Mouse (Mus musculus) lung, embryonic 15.5 days (tissue): ENCODE measurements at regions not wholly inside any gene's neighbourhood (a gene's known extent, or its start where the extent isn't known, plus 50 kb on each side); places are given as distances from the start of the nearest gene placed in this dataset.

Experiments
- ATAC-seq: fragments of 200-750 bp; cut with Nextera tagmentation; 2 replicates; pipeline ENCODE4 v1.8.0; 2017; ENCODE audit warnings: moderate number of reproducible peaks, borderline replicate concordance; ENCODE audit not compliant: low FRiP score, low TSS enrichment; ENCODE audit errors: extremely low read depth
- H3K27ac ChIP-seq: fragments of 300-500 bp; sonication (generic); 2 replicates; pipeline ENCODE4 v1.5.1; 2015; ENCODE audit warnings: moderate library complexity, mild to moderate bottlenecking, inconsistent platforms
- H3K27me3 ChIP-seq: fragments of 300-500 bp; sonication (generic); 2 replicates; pipeline ENCODE4 v1.6.1; 2015; ENCODE audit warnings: inconsistent platforms
- H3K36me3 ChIP-seq: fragments of 300-500 bp; sonication (generic); 2 replicates; pipeline ENCODE4 v1.6.1; 2015; ENCODE audit warnings: inconsistent platforms
- H3K4me1 ChIP-seq: fragments of 300-500 bp; sonication (generic); 2 replicates; pipeline ENCODE4 v1.6.1; 2015; ENCODE audit warnings: inconsistent platforms
- H3K4me2 ChIP-seq: fragments of 300-500 bp; sonication (generic); 2 replicates; pipeline ENCODE4 v1.6.1; 2015; ENCODE audit warnings: inconsistent platforms, mild to moderate bottlenecking, moderate library complexity
- H3K4me3 ChIP-seq: fragments of 300-500 bp; sonication (generic); 2 replicates; pipeline ENCODE4 v1.5.1; 2015; ENCODE audit warnings: mild to moderate bottlenecking, inconsistent platforms
- H3K9ac ChIP-seq: fragments of 300-500 bp; sonication (generic); 2 replicates; pipeline ENCODE4 v1.6.1; 2015; ENCODE audit warnings: inconsistent platforms
- H3K9me3 ChIP-seq: fragments of 300-500 bp; sonication (generic); 2 replicates; pipeline ENCODE4 v1.6.1; 2016; ENCODE audit warnings: inconsistent platforms
- WGBS: fragments of 180-500 bp; shearing (Covaris S2); methylation state at CpG from one replicate; pipeline ENCODE4 v1.1.7; 2015; 5-methylcytosine and 5-hydroxymethylcytosine counted together

- Histone ChIP-seq H3K27ac (no peak overlapping the region), H3K4me3 (no peak overlapping the region), H3K36me3 (no peaks in the 10 kb centered on the region), H3K9ac (no peak overlapping the region), H3K4me2 (no peak overlapping the region), H3K27me3 (no peaks in the 10 kb centered on the region), H3K9me3 (no peaks in the 10 kb centered on the region), H3K4me1 (no peaks in the 10 kb centered on the region)
- 85% methylated on average over 9 of the region's 9 CpGs for whole genome bisulfite sequencing
- no peak for ATAC-seq
These were observed 231.1 kb upstream of the Emcn start for GRCm38 (mm10) chr3:137109786-137110185.

GRCm38 (mm10) chr3:137110485-137110884, 230.4 kb upstream of the Emcn start:
- WGBS = 62% methylated on average over 4 of the region's 4 CpGs
- Histone ChIP-seq H3K36me3 (no peaks in the 10 kb centered on the region), H3K27ac (no peak overlapping the region), H3K27me3 (no peaks in the 10 kb centered on the region), H3K4me2 (no peak overlapping the region), H3K4me1 (no peaks in the 10 kb centered on the region), H3K9me3 (no peaks in the 10 kb centered on the region), H3K9ac (no peak overlapping the region), H3K4me3 (no peak overlapping the region)
- no peak for ATAC-seq

- WGBS = 84% methylated on average over 4 of the region's 4 CpGs
- ATAC-seq = no peak
- Histone ChIP-seq H3K4me3 (no peak overlapping the region), H3K27ac (no peak overlapping the region), H3K9me3 (no peaks in the 10 kb centered on the region), H3K36me3 (no peaks in the 10 kb centered on the region), H3K27me3 (no peaks in the 10 kb centered on the region), H3K4me2 (no peak overlapping the region), H3K4me1 (no peaks in the 10 kb centered on the region), H3K9ac (no peak overlapping the region)
These were observed 210.9 kb upstream of the Emcn start for GRCm38 (mm10) chr3:137129967-137130366.

- no peak overlapping the region for H3K4me2 ChIP-seq
- no peaks in the 10 kb centered on the region for H3K9me3 ChIP-seq
- no peak overlapping the region for H3K27ac ChIP-seq
- H3K4me1 ChIP-seq = no peaks in the 10 kb centered on the region
- no peak for ATAC-seq
- 38% methylated on average over 3 of the region's 3 CpGs for WGBS
- H3K36me3 ChIP-seq = no peaks in the 10 kb centered on the region
- no peaks in the 10 kb centered on the region for H3K27me3 ChIP-seq
- no peak overlapping the region for H3K9ac ChIP-seq
- no peak overlapping the region for H3K4me3 ChIP-seq
These were observed 198.8 kb upstream of the Emcn start for GRCm38 (mm10) chr3:137142041-137142440.

- Histone ChIP-seq H3K36me3 (no peaks in the 10 kb centered on the region), H3K27ac (no peak overlapping the region), H3K4me1 (no peaks in the 10 kb centered on the region), H3K4me2 (no peak overlapping the region), H3K4me3 (no peak overlapping the region), H3K9me3 (no peaks in the 10 kb centered on the region), H3K9ac (no peak overlapping the region), H3K27me3 (no peaks in the 10 kb centered on the region)
- ATAC-seq = no peak
These were observed 194.8 kb upstream of the Emcn start for GRCm38 (mm10) chr3:137146062-137146461.

- H3K9ac ChIP-seq = no peak overlapping the region
- no peaks in the 10 kb centered on the region for H3K4me1 ChIP-seq
- no peaks in the 10 kb centered on the region for H3K27me3 ChIP-seq
- ATAC-seq = no peak
- no peak overlapping the region for H3K4me3 ChIP-seq
- 78% methylated on average over 5 of the region's 5 CpGs for WGBS
- no peak overlapping the region for H3K27ac ChIP-seq
- H3K4me2 ChIP-seq = no peak overlapping the region
- no peaks in the 10 kb centered on the region for H3K36me3 ChIP-seq
- no peaks in the 10 kb centered on the region for H3K9me3 ChIP-seq
These were observed 193.5 kb upstream of the Emcn start for GRCm38 (mm10) chr3:137147405-137147804.

- H3K4me3 ChIP-seq = no peak overlapping the region
These were observed 190.4 kb upstream of the Emcn start for GRCm38 (mm10) chr3:137150414-137151010.

GRCm38 (mm10) chr3:137151431-137151830, 189.4 kb upstream of the Emcn start:
- H3K27me3 ChIP-seq = no peaks in the 10 kb centered on the region
- H3K36me3 ChIP-seq = no peaks in the 10 kb centered on the region
- no peak overlapping the region for H3K9ac ChIP-seq
- H3K27ac ChIP-seq = no peak overlapping the region
- WGBS = 81% methylated on average over 1 of the region's 1 CpGs
- no peaks in the 10 kb centered on the region for H3K9me3 ChIP-seq
- no peak for ATAC-seq
- H3K4me2 ChIP-seq = no peak overlapping the region
- H3K4me3 ChIP-seq = no peak overlapping the region
- H3K4me1 ChIP-seq = 0 out of 2 replicates have a peak, but pooled peaks cover 4% of the 10 kb centered on the region

More at GRCm38 (mm10) chr3:137150414-137151010, 190.4 kb upstream of the Emcn start:
- Histone ChIP-seq H3K9ac (no peak overlapping the region), H3K27me3 (no peaks in the 10 kb centered on the region), H3K4me2 (no peak overlapping the region), H3K9me3 (no peaks in the 10 kb centered on the region), H3K36me3 (no peaks in the 10 kb centered on the region), H3K27ac (no peak overlapping the region), H3K4me1 (no peaks in the 10 kb centered on the region)
- peak; percentile 72 for ATAC-seq
- WGBS = 50% methylated on average over 14 of the region's 14 CpGs

GRCm38 (mm10) chr3:137153234-137153633, 187.6 kb upstream of the Emcn start:
- ATAC-seq = no peak
- 63% methylated on average over 6 of the region's 6 CpGs for WGBS

GRCm38 (mm10) chr3:137154200-137155042, 186.4 kb upstream of the Emcn start:
- H3K4me3 ChIP-seq = no peak overlapping the region
- 0 out of 2 replicates have a peak, but pooled peaks cover 6% of the 10 kb centered on the region for H3K4me1 ChIP-seq
- no peaks in the 10 kb centered on the region for H3K36me3 ChIP-seq
- no peak overlapping the region for H3K4me2 ChIP-seq
- H3K27me3 ChIP-seq = no peaks in the 10 kb centered on the region
- WGBS = 67% methylated on average over 9 of the region's 9 CpGs
- no peaks in the 10 kb centered on the region for H3K9me3 ChIP-seq
- H3K9ac ChIP-seq = no peak overlapping the region
- no peak overlapping the region for H3K27ac ChIP-seq
- no peak for ATAC-seq

More at GRCm38 (mm10) chr3:137153234-137153633, 187.6 kb upstream of the Emcn start:
- Histone ChIP-seq H3K27ac (peak overlapping the region; percentile 53), H3K9me3 (no peaks in the 10 kb centered on the region), H3K4me2 (no peak overlapping the region), H3K9ac (no peak overlapping the region), H3K27me3 (no peaks in the 10 kb centered on the region), H3K36me3 (no peaks in the 10 kb centered on the region), H3K4me3 (no peak overlapping the region), H3K4me1 (0 out of 2 replicates have a peak, but pooled peaks cover 6% of the 10 kb centered on the region)

- H3K9ac ChIP-seq = no peak overlapping the region
- H3K36me3 ChIP-seq = no peaks in the 10 kb centered on the region
- 0 out of 2 replicates have a peak, but pooled peaks cover 6% of the 10 kb centered on the region for H3K4me1 ChIP-seq
- H3K4me2 ChIP-seq = no peak overlapping the region
- no peak overlapping the region for H3K4me3 ChIP-seq
- H3K27ac ChIP-seq = no peak overlapping the region
- 47% methylated on average over 3 of the region's 3 CpGs for WGBS
- H3K9me3 ChIP-seq = no peaks in the 10 kb centered on the region
- no peak for ATAC-seq
- H3K27me3 ChIP-seq = no peaks in the 10 kb centered on the region
These were observed 185.8 kb upstream of the Emcn start for GRCm38 (mm10) chr3:137155043-137155404.

GRCm38 (mm10) chr3:137156250-137156975, 184.5 kb upstream of the Emcn start:
- ATAC-seq = no peak
- no peaks in the 10 kb centered on the region for H3K27me3 ChIP-seq
- H3K27ac ChIP-seq = no peak overlapping the region
- H3K4me2 ChIP-seq = no peak overlapping the region
- 53% methylated on average over 11 of the region's 11 CpGs for WGBS
- H3K4me3 ChIP-seq = no peak overlapping the region
- H3K9me3 ChIP-seq = no peaks in the 10 kb centered on the region
- 0 out of 2 replicates have a peak, but pooled peaks cover 6% of the 10 kb centered on the region for H3K4me1 ChIP-seq
- H3K9ac ChIP-seq = no peak overlapping the region
- H3K36me3 ChIP-seq = no peaks in the 10 kb centered on the region
